Mouse (Mus musculus): Measurements from ENCODE around the gene Adgre5. TPM values are rescaled to one million over a fixed set of nuclear protein-coding genes. Genes with fewer than 3 reads are reported as not detected.

Gene Adgre5
- polyA plus RNA-seq, 1 experiment from 2014 or later: 16.7 TPM

Small RNAs within 50 kb of the gene (microRNA-seq; reads per million reads assigned to microRNA genes)
- gene Mir1668: not detected

Other genes starting within 250 kb of the Adgre5 start
- gene Olfr370, start 205.5 kb downstream of the Adgre5 start, polyA plus RNA-seq (2016; fragmentation: Nextera tagmentation; extraction: Ambion mirVana): not detected in 2 replicates
- gene Ndufb7, start 174.7 kb downstream of the Adgre5 start, polyA plus RNA-seq (2016; fragmentation: Nextera tagmentation; extraction: Ambion mirVana): 329 and 353 TPM in 2 replicates
- 600 and 631 TPM in 2 replicates for gene Tecr, start 133.4 kb downstream of the Adgre5 start, polyA plus RNA-seq (2016; fragmentation: Nextera tagmentation; extraction: Ambion mirVana)
- 66.4 and 67.7 TPM in 2 replicates for gene Dnajb1, start 133.1 kb downstream of the Adgre5 start, polyA plus RNA-seq (2016; fragmentation: Nextera tagmentation; extraction: Ambion mirVana)
- gene Gipc1, start 88.6 kb downstream of the Adgre5 start, polyA plus RNA-seq (2016; fragmentation: Nextera tagmentation; extraction: Ambion mirVana): 198 and 204 TPM in 2 replicates
- 0.75 and 0.97 TPM in 2 replicates for gene Ptger1, start 74.6 kb downstream of the Adgre5 start, polyA plus RNA-seq (2016; fragmentation: Nextera tagmentation; extraction: Ambion mirVana)
- 35.3 and 35.4 TPM in 2 replicates for gene Pkn1, start 42.1 kb downstream of the Adgre5 start, polyA plus RNA-seq (2016; fragmentation: Nextera tagmentation; extraction: Ambion mirVana)
- gene Ddx39, start 26.1 kb downstream of the Adgre5 start, polyA plus RNA-seq (2016; fragmentation: Nextera tagmentation; extraction: Ambion mirVana): 184 and 186 TPM in 2 replicates
- gene Adgrl1, start 158.8 kb upstream of the Adgre5 start, polyA plus RNA-seq (2016; fragmentation: Nextera tagmentation; extraction: Ambion mirVana): 30.2 and 30.4 TPM in 2 replicates
- gene Gm10644, start 213.9 kb upstream of the Adgre5 start, polyA plus RNA-seq (2016; fragmentation: Nextera tagmentation; extraction: Ambion mirVana): 0.76 and 0.88 TPM in 2 replicates
- 58.8 and 62.8 TPM in 2 replicates for gene Asf1b, start 214.2 kb upstream of the Adgre5 start, polyA plus RNA-seq (2016; fragmentation: Nextera tagmentation; extraction: Ambion mirVana)
- gene Prkaca, start 231.7 kb upstream of the Adgre5 start, polyA plus RNA-seq (2016; fragmentation: Nextera tagmentation; extraction: Ambion mirVana): 193 and 207 TPM in 2 replicates